Mouse (Mus musculus): ENCODE measurements at regions not wholly inside any gene's neighbourhood (a gene's known extent, or its start where the extent isn't known, plus 50 kb on each side); places are given as distances from the start of the nearest gene placed in this dataset.

DNA sequence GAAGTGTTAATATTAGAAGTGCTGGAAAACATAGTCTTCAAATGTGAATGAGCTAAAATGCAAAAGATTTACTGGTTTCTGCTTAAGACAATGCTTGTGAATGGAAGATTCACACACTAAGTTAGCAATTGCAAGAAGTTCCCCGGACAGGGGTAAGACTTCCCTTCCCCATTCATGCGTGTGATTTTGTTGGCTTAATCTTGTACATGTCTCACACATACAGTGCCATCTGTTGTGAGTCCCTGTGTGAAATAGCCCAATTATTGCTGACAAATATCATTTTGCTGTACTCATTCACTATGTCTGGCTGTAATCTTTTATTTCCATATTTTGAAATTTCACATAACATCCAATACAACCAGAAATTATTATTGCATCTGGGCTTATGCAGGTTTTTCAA, 1564.4 kb upstream of the G6pd2 start:
- no peak for TF ChIP-seq CTCF (IDR thresholded peaks at IDR 0.05; ENCODE audit: control insufficient read depth, insufficient read depth, insufficient replicate concordance, low read depth, low read length)
- no peak for TF ChIP-seq POLR2A (IDR thresholded peaks at IDR 0.05; ENCODE audit: control insufficient read depth, low read depth, low read length)
